Mouse (Mus musculus): ENCODE data around the gene Ccdc153. TPM values are rescaled to one million over a fixed set of nuclear protein-coding genes. Genes with fewer than 3 reads are reported as not detected.
A peak's percentile ranks its signal among the peaks of the same experiment; 100 is the strongest.

The Ccdc153 gene
- polyA plus RNA-seq, 1 experiment from 2014 or later, result not detected

DNA sequence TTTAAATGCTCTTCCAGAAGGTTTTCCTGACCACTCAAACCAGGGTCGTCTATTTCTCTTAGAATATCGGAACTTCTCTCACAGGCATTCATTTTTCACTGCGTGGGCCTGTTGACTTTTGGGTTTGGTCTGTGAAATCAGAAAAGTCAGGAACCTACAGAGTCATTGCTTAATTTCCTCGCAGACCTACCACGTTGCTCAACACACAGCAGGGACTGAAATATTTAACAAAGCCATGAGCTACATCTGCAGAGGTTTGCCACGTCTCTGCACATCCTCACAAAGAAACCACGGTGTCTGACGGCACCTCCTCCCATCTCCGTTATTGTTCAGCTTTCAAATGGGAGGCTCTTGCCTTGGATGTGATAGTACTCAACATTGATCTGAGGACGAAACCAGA lies 18.5 kb downstream of the Ccdc153 start:
- ATAC-seq (ENCODE audit: low FRiP score), result no peak
- no peak for DNase-seq (ENCODE audit: low spot score)
- Histone ChIP-seq H3K9me3 (ENCODE audit: control insufficient read depth, low read length) (no peaks in the 10 kb centered on the region), H3K27me3 (ENCODE audit: control insufficient read depth, insufficient read depth, low read length) (no peaks in the 10 kb centered on the region), H3K9ac (ENCODE audit: low read depth, low read length) (no peak overlapping the region), H3K27ac (ENCODE audit: low read depth, low read length) (no peak overlapping the region), H3K4me2 (replicated peaks; ENCODE audit: low read depth, low read length) (no peak overlapping the region), H3K36me3 (ENCODE audit: control insufficient read depth, insufficient read depth, low read length) (no peaks in the 10 kb centered on the region), H3K4me1 (replicated peaks; ENCODE audit: control insufficient read depth, insufficient read depth, low read length) (no peaks in the 10 kb centered on the region; the same call in 1 of the 2 replicates), H3K4me3 (ENCODE audit: low read depth, low read length) (no peak overlapping the region)
- WGBS, result 73% methylated on average over 10 of the region's 10 CpGs

DNA sequence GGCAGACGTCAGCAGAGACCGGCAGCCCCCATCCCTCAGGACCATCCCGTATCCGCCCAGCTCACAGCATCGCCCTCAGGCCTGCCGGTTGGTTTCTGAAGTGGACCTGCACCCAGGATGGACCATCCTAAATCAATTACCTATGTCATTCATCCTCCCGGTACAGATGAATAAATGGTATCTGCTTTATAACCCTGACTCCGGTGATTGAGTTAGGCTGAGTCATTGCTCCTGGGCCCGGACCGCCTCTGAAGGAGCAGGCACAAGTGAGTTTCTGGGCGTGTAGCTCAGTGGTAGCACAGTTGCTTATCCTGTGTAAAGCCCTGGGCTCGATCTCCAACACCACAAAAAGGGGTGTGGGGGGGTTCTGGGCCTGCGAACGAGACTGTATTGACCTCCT lies 20.9 kb downstream of the Ccdc153 start:
- H3K4me3 ChIP-seq (ENCODE audit: low read depth, low read length), result no peak overlapping the region

DNA sequence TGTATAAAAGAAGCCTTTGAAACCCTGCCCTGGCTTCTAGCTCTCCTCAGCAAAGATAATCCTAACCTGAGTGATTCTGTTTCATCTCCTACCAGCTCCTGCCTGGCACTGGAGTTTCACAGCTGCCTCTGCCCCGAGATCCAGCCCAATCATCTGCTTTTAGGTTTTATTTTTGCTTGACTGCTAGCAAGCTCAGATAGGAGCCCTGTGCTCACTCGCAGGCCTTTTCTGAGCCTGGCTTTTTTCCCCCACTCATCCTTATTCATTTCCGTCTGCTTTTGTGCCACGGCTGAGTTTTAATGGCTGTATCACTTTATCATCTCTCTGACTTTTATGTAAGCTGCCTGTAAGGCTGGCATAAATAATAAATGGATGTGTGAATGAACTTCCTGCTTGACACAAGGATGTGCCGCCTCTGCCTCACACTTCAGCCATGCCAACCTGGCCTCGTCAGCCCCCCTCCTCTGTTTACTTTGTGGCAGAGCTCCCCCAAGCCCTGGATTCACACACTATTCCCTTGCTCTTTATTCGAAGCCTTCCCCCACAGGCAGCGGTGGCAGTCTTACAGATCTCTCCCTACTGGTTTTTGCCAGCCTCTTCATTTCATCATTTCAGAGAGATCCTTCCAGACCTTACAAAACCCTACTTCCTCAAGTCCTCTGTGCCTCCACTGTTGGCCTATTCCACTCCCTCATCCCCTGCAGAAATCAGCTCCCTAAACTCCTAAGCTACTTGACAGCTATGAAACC lies 26.2 kb downstream of the Ccdc153 start:
- H3K27me3 ChIP-seq (ENCODE audit: control insufficient read depth, insufficient read depth, low read length), result no peaks in the 10 kb centered on the region
- H3K9me3 ChIP-seq (ENCODE audit: control insufficient read depth, low read length), result no peaks in the 10 kb centered on the region
- H3K4me3 ChIP-seq (ENCODE audit: low read depth, low read length), result no peak overlapping the region
- no peak overlapping the region; the same call in 1 of the 2 replicates for H3K4me2 ChIP-seq (replicated peaks; ENCODE audit: low read depth, low read length)
- no peak overlapping the region for H3K27ac ChIP-seq (ENCODE audit: low read depth, low read length)
- DNase-seq (ENCODE audit: low spot score), result no peak
- H3K9ac ChIP-seq (ENCODE audit: low read depth, low read length), result no peak overlapping the region
- H3K4me1 ChIP-seq (replicated peaks; ENCODE audit: control insufficient read depth, insufficient read depth, low read length), result no peaks in the 10 kb centered on the region
- 72% methylated on average over 8 of the region's 8 CpGs for WGBS
- no peak for ATAC-seq (ENCODE audit: low FRiP score)
- no peaks in the 10 kb centered on the region for H3K36me3 ChIP-seq (ENCODE audit: control insufficient read depth, insufficient read depth, low read length)

More for the DNA sequence above, 20.9 kb downstream of the Ccdc153 start:
- H3K9ac ChIP-seq (ENCODE audit: low read depth, low read length), result no peak overlapping the region
- no peaks in the 10 kb centered on the region for H3K4me1 ChIP-seq (replicated peaks; ENCODE audit: control insufficient read depth, insufficient read depth, low read length)
- H3K27ac ChIP-seq (ENCODE audit: low read depth, low read length), result no peak overlapping the region
- no peaks in the 10 kb centered on the region for H3K27me3 ChIP-seq (ENCODE audit: control insufficient read depth, insufficient read depth, low read length)
- ATAC-seq (ENCODE audit: low FRiP score) (no peak), DNase-seq (ENCODE audit: low spot score) (no peak)
- no peaks in the 10 kb centered on the region for H3K36me3 ChIP-seq (ENCODE audit: control insufficient read depth, insufficient read depth, low read length)
- 84% methylated on average over 14 of the region's 14 CpGs for WGBS
- no peaks in the 10 kb centered on the region for H3K9me3 ChIP-seq (ENCODE audit: control insufficient read depth, low read length)
- no peak overlapping the region for H3K4me2 ChIP-seq (replicated peaks; ENCODE audit: low read depth, low read length)

DNA sequence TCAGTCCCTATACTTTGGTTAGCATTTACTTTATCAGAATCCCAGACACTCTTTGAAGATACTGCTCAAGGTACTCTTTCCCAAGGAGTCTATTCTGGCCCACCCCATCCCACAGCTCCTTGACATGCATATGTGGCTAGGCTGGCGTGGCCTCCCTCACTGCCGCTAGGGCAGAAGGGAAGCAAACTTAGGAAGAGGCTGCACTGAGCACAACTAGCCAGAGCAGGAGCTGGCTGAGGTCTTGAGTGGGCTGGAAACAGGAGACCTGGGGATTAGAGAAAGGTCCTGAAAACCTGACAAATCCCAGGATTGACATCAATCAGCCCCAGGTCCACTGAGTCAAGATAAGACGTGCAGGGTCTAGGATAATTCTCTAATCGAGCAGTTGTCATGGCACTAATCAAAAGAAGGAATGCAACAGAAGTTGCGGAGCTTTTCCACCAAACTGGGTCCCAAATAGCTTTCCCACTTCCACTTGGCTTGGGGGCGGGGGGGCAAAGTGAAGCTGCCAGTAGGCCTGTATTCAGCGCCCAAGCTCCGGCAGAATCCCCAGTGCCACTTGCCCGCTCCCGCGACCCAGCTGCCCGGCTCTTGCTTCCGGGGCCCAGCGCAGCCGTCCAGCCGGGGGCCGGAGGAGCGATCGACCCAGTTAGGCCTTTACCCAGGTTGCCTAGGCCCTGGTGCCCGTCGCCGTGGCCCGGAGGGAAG lies 27.0 kb downstream of the Ccdc153 start:
- H3K27me3 ChIP-seq (ENCODE audit: control insufficient read depth, insufficient read depth, low read length), result no peaks in the 10 kb centered on the region
- no peaks in the 10 kb centered on the region for H3K9me3 ChIP-seq (ENCODE audit: control insufficient read depth, low read length)
- H3K9ac ChIP-seq (ENCODE audit: low read depth, low read length), result peak overlapping the region; percentile 74
- H3K4me2 ChIP-seq (replicated peaks; ENCODE audit: low read depth, low read length), result peak overlapping the region; percentile 60
- H3K4me1 ChIP-seq (replicated peaks; ENCODE audit: control insufficient read depth, insufficient read depth, low read length), result no peaks in the 10 kb centered on the region
- ATAC-seq (ENCODE audit: low FRiP score), result no peak; the same call in 1 of the 2 replicates
- no peak overlapping the region for H3K27ac ChIP-seq (ENCODE audit: low read depth, low read length)
- H3K4me3 ChIP-seq (ENCODE audit: low read depth, low read length), result peak overlapping the region; percentile 38
- no peaks in the 10 kb centered on the region for H3K36me3 ChIP-seq (ENCODE audit: control insufficient read depth, insufficient read depth, low read length)
- no peak for DNase-seq (ENCODE audit: low spot score)
- 12% methylated on average over 23 of the region's 23 CpGs for WGBS

DNA sequence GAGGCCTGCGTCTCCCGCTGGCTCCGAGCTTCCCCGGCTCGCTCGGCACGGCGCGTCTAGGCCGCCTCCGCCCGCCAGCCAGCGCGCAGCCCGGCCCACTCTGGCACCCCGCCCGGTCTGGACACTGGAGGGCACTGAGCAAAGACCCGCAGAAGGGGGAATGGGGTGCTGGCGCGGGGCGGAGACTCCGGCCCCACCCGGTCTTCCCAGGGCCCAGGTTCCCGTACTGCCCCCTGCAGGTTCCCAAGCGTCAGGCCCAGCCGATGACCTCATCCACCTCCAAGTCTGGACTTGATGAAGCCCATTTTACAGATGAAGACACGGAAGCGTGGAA lies 27.5 kb downstream of the Ccdc153 start:
- DNase-seq (ENCODE audit: low spot score) (peak; percentile 80), ATAC-seq (ENCODE audit: low FRiP score) (peak; percentile 67; the same call in 1 of the 2 replicates)
- Histone ChIP-seq H3K4me3 (ENCODE audit: low read depth, low read length) (peak overlapping the region; percentile 38), H3K9me3 (ENCODE audit: control insufficient read depth, low read length) (no peaks in the 10 kb centered on the region), H3K36me3 (ENCODE audit: control insufficient read depth, insufficient read depth, low read length) (no peaks in the 10 kb centered on the region), H3K4me1 (replicated peaks; ENCODE audit: control insufficient read depth, insufficient read depth, low read length) (no peaks in the 10 kb centered on the region), H3K27me3 (ENCODE audit: control insufficient read depth, insufficient read depth, low read length) (no peaks in the 10 kb centered on the region), H3K27ac (ENCODE audit: low read depth, low read length) (no peak overlapping the region), H3K9ac (ENCODE audit: low read depth, low read length) (peak overlapping the region; percentile 74), H3K4me2 (replicated peaks; ENCODE audit: low read depth, low read length) (peak overlapping the region; percentile 60)
- 7% methylated on average over 28 of the region's 28 CpGs for WGBS

DNA sequence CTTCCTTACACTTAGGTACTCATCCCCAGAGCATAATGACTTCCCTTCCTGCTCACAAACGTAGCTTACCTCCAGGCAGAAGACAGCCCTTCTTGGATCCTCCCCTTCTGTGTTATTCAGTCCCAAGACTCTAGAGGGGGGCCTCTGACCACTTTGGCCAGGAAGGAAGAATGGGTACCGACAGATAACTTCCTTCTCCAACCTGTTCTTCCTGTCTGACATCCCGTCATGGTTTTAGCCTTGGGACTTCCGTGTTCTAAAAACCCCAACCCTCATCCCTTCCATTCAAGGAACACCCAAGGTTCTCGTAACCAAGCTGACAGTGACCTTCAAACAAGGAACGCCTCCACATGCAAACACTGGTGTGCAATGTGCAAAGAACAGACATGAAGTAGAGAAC lies 28.0 kb downstream of the Ccdc153 start, which contains the start of gene Nlrx1:
TSS of gene Nlrx1 (minus strand) at position 168 of the 400 bp plus-strand sequence.
- DNase-seq (ENCODE audit: low spot score) (no peak), ATAC-seq (ENCODE audit: low FRiP score) (no peak)
- Histone ChIP-seq H3K4me3 (ENCODE audit: low read depth, low read length) (peak within 1 kb of the TSS; percentile 38), H3K4me2 (replicated peaks; ENCODE audit: low read depth, low read length) (peak within 1 kb of the TSS; percentile 60), H3K9me3 (ENCODE audit: control insufficient read depth, low read length) (no peaks in the 10 kb centered on the region), H3K36me3 (ENCODE audit: control insufficient read depth, insufficient read depth, low read length) (no peaks in the 10 kb centered on the region), H3K4me1 (replicated peaks; ENCODE audit: control insufficient read depth, insufficient read depth, low read length) (no peaks in the 10 kb centered on the region), H3K27me3 (ENCODE audit: control insufficient read depth, insufficient read depth, low read length) (no peaks in the 10 kb centered on the region), H3K9ac (ENCODE audit: low read depth, low read length) (peak within 1 kb of the TSS; percentile 74), H3K27ac (ENCODE audit: low read depth, low read length) (no peak within 1 kb of the TSS)
- 87% methylated on average over 6 of the region's 6 CpGs for WGBS

DNA sequence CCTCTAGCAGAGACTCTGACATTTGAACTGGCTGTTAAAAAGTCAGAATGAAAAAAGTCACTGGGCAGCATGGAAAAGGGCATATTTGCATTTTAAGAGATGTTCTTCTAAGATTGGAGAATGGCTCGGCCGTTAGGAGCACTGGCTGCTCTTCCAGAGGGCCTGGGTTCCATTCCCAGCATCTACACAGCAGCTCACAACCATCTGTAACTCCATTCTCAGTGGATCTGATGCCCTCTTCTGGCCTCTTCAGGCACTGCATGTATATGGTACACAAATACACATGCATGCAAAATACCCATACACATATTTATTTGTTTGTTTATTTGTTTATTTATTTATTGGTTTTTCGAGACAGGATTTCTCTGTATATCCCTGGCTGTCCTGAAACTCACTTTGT lies 28.6 kb downstream of the Ccdc153 start:
- 84% methylated on average over 3 of the region's 3 CpGs for WGBS
- no peaks in the 10 kb centered on the region for H3K9me3 ChIP-seq (ENCODE audit: control insufficient read depth, low read length)
- ATAC-seq (ENCODE audit: low FRiP score), result no peak

DNA sequence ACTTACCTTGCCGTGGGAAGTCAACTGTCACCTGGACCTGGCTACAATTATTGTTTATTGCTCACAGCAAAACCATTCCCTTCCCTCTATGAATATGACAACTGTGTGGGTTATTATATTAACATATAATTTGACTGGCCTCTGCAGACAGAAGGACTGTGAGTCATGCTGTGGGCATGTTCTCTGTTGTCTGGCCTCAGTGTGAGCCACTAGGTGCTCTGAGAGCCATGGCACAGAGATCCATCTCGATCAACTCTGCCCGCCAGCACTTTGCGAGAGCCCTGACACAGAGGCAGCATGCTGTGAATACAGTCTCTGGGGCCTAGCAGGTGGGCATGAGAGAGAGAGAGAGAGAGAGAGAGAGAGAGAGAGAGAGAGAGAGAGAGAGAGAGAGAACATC lies 29.5 kb downstream of the Ccdc153 start:
- DNase-seq (ENCODE audit: low spot score), result no peak
- H3K4me2 ChIP-seq (replicated peaks; ENCODE audit: low read depth, low read length), result no peak overlapping the region
- H3K4me1 ChIP-seq (replicated peaks; ENCODE audit: control insufficient read depth, insufficient read depth, low read length), result no peaks in the 10 kb centered on the region
- H3K9me3 ChIP-seq (ENCODE audit: control insufficient read depth, low read length), result no peaks in the 10 kb centered on the region
- no peak for ATAC-seq (ENCODE audit: low FRiP score)
- no peaks in the 10 kb centered on the region for H3K27me3 ChIP-seq (ENCODE audit: control insufficient read depth, insufficient read depth, low read length)
- H3K36me3 ChIP-seq (ENCODE audit: control insufficient read depth, insufficient read depth, low read length), result no peaks in the 10 kb centered on the region
- 84% methylated on average over 4 of the region's 4 CpGs for WGBS
- no peak overlapping the region for H3K9ac ChIP-seq (ENCODE audit: low read depth, low read length)
- H3K4me3 ChIP-seq (ENCODE audit: low read depth, low read length), result no peak overlapping the region
- no peak overlapping the region for H3K27ac ChIP-seq (ENCODE audit: low read depth, low read length)

More for the DNA sequence above, 28.6 kb downstream of the Ccdc153 start:
- no peak overlapping the region for H3K4me3 ChIP-seq (ENCODE audit: low read depth, low read length)
- no peak for DNase-seq (ENCODE audit: low spot score)
- no peak overlapping the region for H3K4me2 ChIP-seq (replicated peaks; ENCODE audit: low read depth, low read length)
- H3K27me3 ChIP-seq (ENCODE audit: control insufficient read depth, insufficient read depth, low read length), result no peaks in the 10 kb centered on the region
- H3K4me1 ChIP-seq (replicated peaks; ENCODE audit: control insufficient read depth, insufficient read depth, low read length), result no peaks in the 10 kb centered on the region
- no peak overlapping the region for H3K27ac ChIP-seq (ENCODE audit: low read depth, low read length)
- H3K36me3 ChIP-seq (ENCODE audit: control insufficient read depth, insufficient read depth, low read length), result no peaks in the 10 kb centered on the region
- no peak overlapping the region for H3K9ac ChIP-seq (ENCODE audit: low read depth, low read length)

DNA sequence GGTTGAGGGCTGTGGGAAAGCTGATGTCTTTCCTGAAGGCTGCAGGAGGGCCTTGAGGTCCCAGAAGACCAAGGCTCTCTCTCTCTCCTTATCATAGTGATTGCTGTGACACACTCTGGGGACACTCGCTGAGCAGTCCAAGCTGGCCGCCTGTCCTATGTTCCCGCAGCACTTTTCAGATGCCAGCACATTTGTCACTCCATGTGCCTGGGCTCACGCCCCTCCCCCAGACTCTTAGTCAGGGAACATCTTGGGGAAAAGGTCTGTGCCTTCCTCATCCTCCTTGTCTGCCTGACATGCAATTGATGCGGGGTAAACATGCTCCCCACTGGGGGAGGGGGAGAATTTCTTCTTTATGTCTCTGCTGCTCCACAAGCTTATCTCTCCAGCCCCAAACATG lies 42.7 kb downstream of the Ccdc153 start:
- Histone ChIP-seq H3K27me3 (ENCODE audit: control insufficient read depth, insufficient read depth, low read length) (peaks cover 5% of the 10 kb centered on the region; the same call in 1 of the 2 replicates), H3K36me3 (ENCODE audit: control insufficient read depth, insufficient read depth, low read length) (no peaks in the 10 kb centered on the region), H3K4me1 (replicated peaks; ENCODE audit: control insufficient read depth, insufficient read depth, low read length) (peaks cover 7% of the 10 kb centered on the region), H3K4me3 (ENCODE audit: low read depth, low read length) (no peak overlapping the region), H3K9ac (ENCODE audit: low read depth, low read length) (no peak overlapping the region), H3K9me3 (ENCODE audit: control insufficient read depth, low read length) (no peaks in the 10 kb centered on the region), H3K27ac (ENCODE audit: low read depth, low read length) (no peak overlapping the region), H3K4me2 (replicated peaks; ENCODE audit: low read depth, low read length) (no peak overlapping the region)
- DNase-seq (ENCODE audit: low spot score), result no peak
- 75% methylated on average over 5 of the region's 5 CpGs for WGBS
- no peak for ATAC-seq (ENCODE audit: low FRiP score)

Measured in hindbrain, embryonic 11.5 days (tissue).